Mouse (Mus musculus) hindbrain, embryonic 16.5 days (tissue): Measurements from ENCODE around the gene Tmem107. TPM values are rescaled to one million over a fixed set of nuclear protein-coding genes. Genes with fewer than 3 reads are reported as not detected.

Experiments used
- ATAC-seq: fragments of 200-750 bp; cut with Nextera tagmentation; 2 replicates; pipeline ENCODE4 v1.8.0; 2017; ENCODE audit warnings: moderate TSS enrichment, moderate library complexity
- H3K27ac ChIP-seq: fragments of 300-500 bp; sonication (generic); 2 replicates; pipeline ENCODE4 v1.5.1; 2014; ENCODE audit warnings: low read depth, mild to moderate bottlenecking, control low read depth, low read length, moderate library complexity
- H3K27me3 ChIP-seq: fragments of 300-500 bp; sonication (generic); replicated peaks from 2 replicates; pipeline ENCODE4 v1.6.1; 2014; ENCODE audit warnings: low read length; ENCODE audit not compliant: control insufficient read depth, insufficient read depth
- H3K36me3 ChIP-seq: fragments of 300-500 bp; sonication (generic); 2 replicates; pipeline ENCODE4 v1.6.1; 2014; ENCODE audit warnings: mild to moderate bottlenecking, low read length, moderate library complexity, mixed read lengths; ENCODE audit not compliant: control insufficient read depth, insufficient read depth
- H3K4me1 ChIP-seq: fragments of 300-500 bp; sonication (generic); 2 replicates; pipeline ENCODE4 v1.6.1; 2014; ENCODE audit warnings: low read depth, low read length; ENCODE audit not compliant: control insufficient read depth, insufficient read depth
- H3K4me2 ChIP-seq: fragments of 300-500 bp; sonication (generic); 2 replicates; pipeline ENCODE4 v1.6.1; 2014; ENCODE audit warnings: mild to moderate bottlenecking, low read length, control low read depth, moderate library complexity
- H3K4me3 ChIP-seq: fragments of 300-500 bp; sonication (generic); 2 replicates; pipeline ENCODE4 v1.5.1; 2014; ENCODE audit warnings: mild to moderate bottlenecking, low read length, control low read depth, moderate library complexity
- H3K9ac ChIP-seq: fragments of 300-500 bp; sonication (generic); 2 replicates; pipeline ENCODE4 v1.6.1; 2014; ENCODE audit warnings: low read depth, mild to moderate bottlenecking, control low read depth, low read length, moderate library complexity
- H3K9me3 ChIP-seq: fragments of 300-500 bp; sonication (generic); 2 replicates; pipeline ENCODE4 v1.6.1; 2014; ENCODE audit warnings: mild to moderate bottlenecking, low read length, moderate library complexity; ENCODE audit not compliant: control insufficient read depth
- WGBS: fragments of 180-500 bp; shearing (Covaris S2); extraction: QIAGEN DNeasy Blood & Tissue Kit; methylation state at CpG from one replicate; pipeline ENCODE4 v1.1.7; 2014; 5-methylcytosine and 5-hydroxymethylcytosine counted together
- polyA plus RNA-seq: library from polyadenylated mRNA; unstranded; fragments of >200 nt; fragmentation: Nextera tagmentation; extraction: Ambion mirVana; gene quantifications from 2 replicates; pipeline ENCODE4 v1.2.1, GENCODE M21; 2015

The Tmem107 gene
- polyA plus RNA-seq, 1 experiment from 2014 or later: 42.6 TPM

DNA sequence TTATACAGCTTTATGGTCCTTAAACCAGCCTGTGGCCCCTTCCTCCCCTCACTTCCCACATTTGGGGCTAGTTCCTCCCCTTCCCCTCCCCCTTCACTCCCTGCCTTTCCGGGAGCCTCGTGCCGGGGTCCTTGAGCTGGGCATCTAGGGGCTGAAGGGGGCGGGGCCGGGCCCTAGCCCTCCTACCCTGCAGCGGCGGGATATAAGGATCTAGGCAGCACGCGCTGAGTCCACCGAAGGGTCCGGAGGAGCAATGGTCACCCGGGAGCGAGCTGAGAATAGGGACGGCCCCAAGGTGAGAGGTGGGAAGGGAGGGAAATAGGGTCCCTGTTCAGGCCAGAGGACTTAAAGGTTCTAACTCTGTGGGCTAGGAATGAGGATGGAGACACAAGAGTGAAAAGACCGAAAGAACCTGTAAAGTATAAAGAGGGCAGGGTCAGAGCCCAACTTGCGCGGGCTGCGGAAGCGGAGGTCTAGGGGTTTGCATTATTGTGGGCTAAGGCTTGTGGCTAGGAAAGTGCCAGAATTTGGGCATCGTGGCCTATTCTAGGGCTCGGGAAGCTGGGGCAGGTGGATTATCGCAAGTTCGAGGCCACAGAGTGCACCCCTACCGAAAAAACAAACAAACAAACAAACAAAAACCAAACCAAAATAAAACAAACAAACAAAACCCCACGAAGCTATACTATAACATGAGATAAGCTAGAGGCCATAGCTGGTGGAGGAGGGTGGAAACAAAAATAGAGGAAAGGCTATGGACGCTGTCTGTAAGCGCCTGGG, 49.8 kb downstream of the Tmem107 start, which contains the start of gene Hes7:
Gene Hes7 (plus strand): TSS at position 184 of the 780 bp plus-strand sequence.
- H3K4me3 ChIP-seq: peak within 1 kb of the TSS; percentile 88
- H3K4me2 ChIP-seq: peak within 1 kb of the TSS; percentile 97
- ATAC-seq: no peak
- no peaks in the 10 kb centered on the region for H3K9me3 ChIP-seq
- peak within 1 kb of the TSS; percentile 84 for H3K9ac ChIP-seq
- H3K27ac ChIP-seq: no peak within 1 kb of the TSS
- WGBS: 2% methylated on average over 27 of the region's 27 CpGs
- no peaks in the 10 kb centered on the region for H3K27me3 ChIP-seq
- H3K4me1 ChIP-seq: peaks cover 20% of the 10 kb centered on the region
- H3K36me3 ChIP-seq: no peaks in the 10 kb centered on the region

DNA sequence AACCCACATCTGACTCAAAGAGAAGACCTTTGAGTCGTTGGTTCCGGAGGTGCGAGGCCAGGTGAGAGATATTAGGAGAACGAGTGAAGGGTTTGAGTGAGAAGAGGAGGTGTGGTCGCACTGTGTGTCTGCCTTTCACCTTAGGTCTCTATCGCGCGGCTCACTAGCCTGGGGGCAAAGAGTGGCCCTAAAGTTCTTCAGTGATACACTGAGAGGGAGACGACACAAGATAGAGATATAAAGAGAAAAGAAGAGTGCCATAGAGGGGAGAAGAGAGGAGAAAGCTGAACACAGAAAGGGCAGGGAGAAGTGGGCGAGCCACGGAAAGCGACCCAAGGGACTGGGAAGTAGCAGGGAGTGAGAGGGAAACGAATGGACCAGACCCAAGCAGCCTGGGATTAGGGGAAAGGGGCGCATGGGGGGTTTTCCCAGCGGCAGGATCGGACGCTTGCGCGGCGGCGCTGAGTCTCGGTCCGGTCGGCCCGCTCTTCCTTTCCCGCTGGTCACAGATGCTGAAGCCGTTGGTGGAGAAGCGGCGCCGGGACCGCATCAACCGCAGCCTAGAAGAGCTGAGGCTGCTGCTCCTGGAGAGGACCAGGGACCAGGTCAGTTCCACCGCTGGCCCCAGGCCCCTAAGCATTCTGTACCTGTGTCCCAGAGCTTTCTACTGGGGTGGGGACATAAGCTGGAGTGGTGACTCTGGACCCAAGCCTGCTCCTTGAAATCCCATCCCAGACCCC, 50.6 kb downstream of the Tmem107 start:
- Histone ChIP-seq H3K4me3 (peak overlapping the region; percentile 88), H3K36me3 (no peaks in the 10 kb centered on the region), H3K4me1 (peaks cover 20% of the 10 kb centered on the region), H3K9me3 (no peaks in the 10 kb centered on the region), H3K27ac (no peak overlapping the region), H3K27me3 (no peaks in the 10 kb centered on the region), H3K4me2 (peak overlapping the region; percentile 92), H3K9ac (peak overlapping the region; percentile 84)
- under 1% methylated on average over 31 of the region's 33 CpGs for WGBS
- no peak for ATAC-seq

DNA sequence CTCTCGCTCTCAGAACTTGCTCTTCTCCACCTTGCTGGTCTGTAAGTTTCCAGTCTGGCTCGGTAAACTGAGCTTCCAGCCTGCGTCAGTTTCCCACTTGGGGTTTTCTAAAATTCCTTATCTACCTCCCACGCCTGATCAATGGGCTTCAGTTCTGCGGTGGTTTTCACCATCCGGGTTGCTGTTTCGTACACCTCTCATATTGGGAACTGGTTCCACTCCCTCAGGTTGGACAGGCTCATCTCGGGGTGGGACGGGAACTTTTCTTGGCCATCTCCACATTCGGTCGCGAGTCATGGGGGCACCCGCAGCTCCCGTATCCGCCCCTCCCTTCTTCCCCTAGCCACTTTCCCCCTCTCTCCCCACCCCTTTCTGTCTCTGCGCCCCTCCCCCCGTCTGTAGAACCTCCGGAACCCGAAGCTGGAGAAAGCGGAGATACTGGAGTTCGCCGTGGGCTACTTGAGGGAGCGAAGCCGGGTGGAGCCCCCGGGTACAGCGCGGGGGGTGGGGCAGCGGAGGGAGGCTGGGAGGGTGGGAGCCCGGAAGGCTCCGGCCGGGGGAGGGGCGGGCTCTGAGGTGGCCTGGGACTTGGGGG, 51.2 kb downstream of the Tmem107 start:
- Histone ChIP-seq H3K9me3 (no peaks in the 10 kb centered on the region), H3K36me3 (no peaks in the 10 kb centered on the region), H3K9ac (peak overlapping the region; percentile 84), H3K27me3 (no peaks in the 10 kb centered on the region), H3K4me3 (peak overlapping the region; percentile 88), H3K4me1 (peaks cover 17% of the 10 kb centered on the region), H3K27ac (peak overlapping the region; percentile 79), H3K4me2 (peak overlapping the region; percentile 92)
- WGBS: under 1% methylated on average over 30 of the region's 32 CpGs
- no peak for ATAC-seq

DNA sequence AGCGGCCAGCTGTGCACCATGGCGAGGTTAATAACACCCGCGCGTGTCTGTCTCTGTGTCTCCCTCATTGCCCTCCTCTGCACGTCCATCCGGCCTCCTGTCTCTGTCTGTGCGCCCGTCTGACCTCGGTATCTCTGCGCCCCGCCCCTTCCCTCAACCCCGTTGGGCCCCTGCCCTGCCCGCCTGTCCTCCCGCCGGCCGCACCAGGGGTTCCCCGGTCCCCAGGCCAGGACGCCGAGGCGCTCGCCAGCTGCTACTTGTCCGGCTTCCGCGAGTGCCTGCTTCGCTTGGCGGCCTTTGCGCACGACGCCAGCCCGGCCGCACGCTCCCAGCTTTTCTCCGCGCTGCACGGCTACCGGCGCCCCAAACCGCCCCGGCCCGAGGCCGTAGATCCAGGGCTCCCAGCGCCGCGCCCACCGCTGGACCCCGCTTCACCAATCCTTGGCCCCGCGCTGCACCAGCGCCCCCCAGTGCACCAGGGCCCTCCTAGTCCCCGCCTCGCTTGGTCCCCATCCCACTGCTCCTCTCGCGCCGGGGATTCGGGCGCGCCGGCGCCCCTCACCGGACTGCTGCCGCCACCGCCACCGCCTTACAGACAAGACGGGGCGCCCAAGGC, 51.8 kb downstream of the Tmem107 start, which contains the start of gene 9130213A22Rik:
Gene 9130213A22Rik (minus strand): TSS at position 254 of the 616 bp plus-strand sequence.
- H3K27ac ChIP-seq: peak within 1 kb of the TSS; percentile 79
- no peaks in the 10 kb centered on the region for H3K9me3 ChIP-seq
- H3K4me2 ChIP-seq: peak within 1 kb of the TSS; percentile 92
- H3K9ac ChIP-seq: peak within 1 kb of the TSS; percentile 84
- WGBS: under 1% methylated on average over 44 of the region's 66 CpGs
- no peaks in the 10 kb centered on the region for H3K27me3 ChIP-seq
- peak; percentile 70 for ATAC-seq
- H3K4me3 ChIP-seq: peak within 1 kb of the TSS; percentile 88
- peaks cover 14% of the 10 kb centered on the region for H3K4me1 ChIP-seq
- H3K36me3 ChIP-seq: no peaks in the 10 kb centered on the region

Other genes starting within 250 kb of the Tmem107 start
- 109 and 112 TPM in 2 replicates for gene Ndel1, start 198.9 kb upstream of the Tmem107 start, polyA plus RNA-seq
- 0.04 TPM in 1 of 2 replicates, not detected in the other for gene Rnf222, start 182.3 kb upstream of the Tmem107 start, polyA plus RNA-seq
- gene Rpl26, start 169.2 kb upstream of the Tmem107 start, polyA plus RNA-seq: 487 and 500 TPM in 2 replicates
- gene Odf4, start 143.7 kb upstream of the Tmem107 start, polyA plus RNA-seq: 0.34 and 0.67 TPM in 2 replicates
- 27.2 and 33.9 TPM in 2 replicates for gene Arhgef15, start 113.3 kb upstream of the Tmem107 start, polyA plus RNA-seq
- gene Slc25a35, start 102.7 kb upstream of the Tmem107 start, polyA plus RNA-seq: 2.3 and 3.4 TPM in 2 replicates
- 30.0 and 36.9 TPM in 2 replicates for gene Rangrf, start 95.6 kb upstream of the Tmem107 start, polyA plus RNA-seq
- gene Pfas, start 62.3 kb upstream of the Tmem107 start, polyA plus RNA-seq: 12.9 and 16.4 TPM in 2 replicates
- 62.9 and 66.0 TPM in 2 replicates for gene Ctc1, start 54.9 kb upstream of the Tmem107 start, polyA plus RNA-seq
- gene Aurkb, start 25.2 kb upstream of the Tmem107 start, polyA plus RNA-seq: 26.9 and 32.2 TPM in 2 replicates
- 18.1 and 20.9 TPM in 2 replicates for gene Borcs6, start 11.1 kb upstream of the Tmem107 start, polyA plus RNA-seq
- gene Vamp2, start 17.7 kb downstream of the Tmem107 start, polyA plus RNA-seq: 402 and 475 TPM in 2 replicates
- gene Per1, start 24.4 kb downstream of the Tmem107 start, polyA plus RNA-seq: 11.1 and 11.2 TPM in 2 replicates
- gene Hes7, start 49.6 kb downstream of the Tmem107 start, polyA plus RNA-seq: 1.4 and 1.8 TPM in 2 replicates
- gene 9130213A22Rik, start 51.8 kb downstream of the Tmem107 start, polyA plus RNA-seq: 0.94 and 1.2 TPM in 2 replicates
- gene Aloxe3, start 55.1 kb downstream of the Tmem107 start, polyA plus RNA-seq: 8.1 and 8.5 TPM in 2 replicates
- 0.65 and 0.95 TPM in 2 replicates for gene Alox12b, start 86.2 kb downstream of the Tmem107 start, polyA plus RNA-seq
- gene Alox8, start 127.0 kb downstream of the Tmem107 start, polyA plus RNA-seq: 0.73 and 0.84 TPM in 2 replicates
- 0.51 and 0.69 TPM in 2 replicates for gene Gucy2e, start 166.2 kb downstream of the Tmem107 start, polyA plus RNA-seq